Mouse (Mus musculus) left cerebral cortex, postnatal 14 days (tissue): ENCODE data around the gene Adra1d. TPM values are rescaled to one million over a fixed set of nuclear protein-coding genes. Genes with fewer than 3 reads are reported as not detected.

Experiments used
- DNase-seq, 2 experiments: peaks; one replicate each; pipeline ENCODE4 v3.0.0; 2021 to 2022; ENCODE audit warnings: low spot score in 2 of 2, mixed read lengths in 1 of 2
- intact Hi-C: fragments of 180-260 bp; cut with DNase I; formaldehyde crosslinking; loops from one replicate; pipeline ENCODE4 v1.15.1; 2025
- total RNA-seq, 2 experiments: library from RNA; stranded (reverse); gene quantifications; 2 replicates each; pipeline ENCODE4 v1.2.3; 2021

Gene Adra1d
- total RNA-seq, 2 experiments from 2014 or later: 43.4 to 46.9 TPM

DNA sequence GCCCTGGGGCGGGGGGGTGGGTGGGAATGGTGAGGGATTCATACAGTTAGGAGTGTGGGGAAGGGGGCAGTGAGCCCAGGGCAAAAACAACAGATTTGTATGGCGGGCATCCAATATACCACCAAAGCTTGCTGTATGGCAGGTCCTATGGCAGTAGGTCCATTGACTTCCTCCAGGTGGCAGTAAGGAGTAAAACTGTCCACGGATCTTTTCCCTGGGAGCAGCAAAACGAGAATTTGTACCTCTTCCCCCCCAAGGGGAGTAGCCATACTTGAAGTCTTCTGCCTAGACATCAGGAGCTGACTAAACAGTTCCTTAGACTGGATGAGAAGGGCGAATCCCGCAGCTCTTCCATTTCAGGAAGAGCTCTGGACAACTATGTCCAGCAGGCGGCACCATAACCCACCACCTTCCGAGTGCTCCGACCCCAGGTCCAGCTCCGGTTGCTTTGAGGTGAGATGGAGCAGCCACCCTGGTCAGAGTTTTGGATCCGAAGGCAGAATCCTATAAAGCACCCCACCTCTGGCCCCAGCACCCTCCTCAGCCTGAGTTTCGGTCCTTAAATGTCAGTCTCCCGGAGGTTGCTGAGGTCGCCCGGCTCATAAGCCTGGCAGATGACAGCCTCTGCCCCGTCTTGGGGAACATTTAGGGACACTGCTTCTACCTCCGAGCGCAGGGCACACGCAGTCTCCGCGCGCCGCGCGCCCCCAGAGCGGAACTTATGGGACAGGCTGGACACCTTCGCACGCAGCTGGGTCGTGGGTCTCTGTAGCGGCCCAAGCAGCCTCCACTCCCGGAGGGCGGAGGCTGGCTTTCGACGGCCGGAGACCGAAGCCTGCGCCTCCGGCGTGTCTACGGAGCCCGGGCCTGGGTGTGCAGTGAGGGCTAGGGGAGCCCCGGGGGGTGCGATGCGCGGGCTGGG is 16.4 kb downstream of the Adra1d start:
- intact Hi-C loops: loop anchor here (5.0 kb wide), 2 partner anchors 227 to 267 kb away; no protein-coding TSS in a partner anchor

DNA sequence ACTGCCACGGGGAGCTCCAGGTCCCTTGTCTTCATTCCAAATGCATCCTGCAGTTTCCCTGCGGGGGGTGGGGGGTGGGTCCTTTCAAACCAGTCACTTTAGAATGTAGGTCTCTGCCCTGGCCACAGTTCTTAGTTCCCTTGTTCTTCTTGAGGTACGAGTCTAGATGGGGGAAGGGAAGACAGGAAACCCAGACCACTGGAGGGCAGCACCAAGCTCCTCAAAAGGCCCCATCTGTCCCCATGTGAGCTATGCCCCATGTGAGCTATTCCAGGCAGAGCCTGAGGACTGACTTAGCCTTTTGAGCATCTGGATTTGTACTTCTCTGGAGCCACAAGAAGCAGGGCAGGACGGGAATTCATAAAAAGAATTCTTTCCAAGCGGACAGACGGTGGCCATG is 19.6 kb downstream of the Adra1d start:
- intact Hi-C loops: no loop called here
- DNase-seq: peak; percentile 25 to 59

More for the DNA sequence above, 16.4 kb downstream of the Adra1d start:
- DNase-seq: peak; percentile 66 to 77

DNA sequence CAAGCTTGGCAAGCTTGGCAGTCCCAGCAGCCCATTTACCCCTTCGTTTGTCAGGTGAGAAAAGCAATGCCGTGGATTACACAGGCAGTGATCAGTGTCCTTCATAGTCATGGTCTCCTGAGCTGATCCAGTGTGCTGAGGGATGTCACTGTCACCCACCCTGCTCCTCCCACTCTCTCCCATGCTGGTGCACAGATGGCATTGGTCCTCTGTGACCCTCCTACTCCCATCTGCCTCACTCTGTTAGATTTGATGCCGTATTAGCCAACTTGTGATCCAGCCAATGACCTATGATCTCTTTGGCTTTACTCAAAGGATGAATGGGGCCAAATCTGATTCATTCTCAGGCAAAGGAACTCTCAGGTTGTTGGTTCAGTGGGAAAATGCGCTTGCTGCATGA is 20.4 kb downstream of the Adra1d start:
- intact Hi-C loops: no loop called here
- no peak for DNase-seq

DNA sequence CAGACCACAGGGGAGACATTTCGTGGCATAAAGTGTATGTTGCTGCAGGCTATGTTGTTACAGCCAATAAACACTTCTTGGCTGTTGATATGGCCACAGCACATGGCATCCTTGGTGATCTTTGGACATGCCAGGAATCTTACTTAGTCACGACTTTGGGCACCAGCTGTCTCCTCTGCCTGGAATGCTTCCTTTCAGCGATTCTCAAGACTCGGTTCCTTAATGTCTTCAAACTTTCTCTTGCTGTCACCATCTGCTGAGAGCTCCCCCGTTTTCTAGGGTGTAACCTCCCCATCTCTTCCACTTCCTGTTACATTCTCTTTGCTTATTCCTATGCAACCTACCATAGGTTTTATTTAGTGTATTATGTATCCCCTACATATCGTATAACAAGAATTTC is 22.3 kb downstream of the Adra1d start:
- intact Hi-C loops: no loop called here
- DNase-seq: no peak

DNA sequence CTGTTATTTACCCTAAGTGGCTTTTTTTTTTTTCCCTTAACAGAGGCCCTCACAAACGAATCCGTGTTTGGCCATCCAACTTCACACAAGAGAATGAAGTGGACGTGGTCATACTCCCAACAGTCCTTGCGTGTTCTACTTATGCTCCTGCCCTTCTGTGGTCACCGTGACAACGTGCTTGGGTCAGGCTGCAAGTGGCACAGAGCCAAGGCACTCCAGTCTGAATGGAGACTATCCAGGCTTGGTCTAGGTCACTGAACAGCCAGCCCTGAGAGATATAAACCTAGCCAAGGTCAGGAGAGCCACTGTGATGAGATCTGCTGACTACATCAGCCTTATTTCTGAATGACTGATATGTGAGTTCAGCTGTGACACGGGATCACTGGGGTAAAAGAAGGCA is 23.7 kb downstream of the Adra1d start:
- intact Hi-C loops: no loop called here
- DNase-seq: no peak

DNA sequence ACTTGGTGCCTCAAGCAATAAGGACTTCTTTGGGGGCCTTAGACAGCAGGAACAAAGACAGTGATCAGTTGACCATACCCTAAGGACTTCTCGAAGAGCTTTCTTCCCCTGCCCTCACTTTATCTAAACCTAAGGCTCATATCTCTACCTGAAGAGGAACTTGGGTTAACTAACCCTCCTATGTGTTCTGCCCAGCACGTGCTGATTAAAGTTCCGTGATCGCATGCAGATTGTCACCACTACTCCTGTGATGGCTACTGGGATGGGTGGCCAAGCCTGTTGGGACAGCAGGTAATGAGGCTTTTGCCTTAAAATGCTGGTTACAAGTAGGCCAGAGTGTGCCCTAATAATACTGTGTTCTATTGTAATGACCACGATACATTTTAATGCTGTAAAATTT is 26.9 kb downstream of the Adra1d start:
- intact Hi-C loops: no loop called here
- DNase-seq: no peak

DNA sequence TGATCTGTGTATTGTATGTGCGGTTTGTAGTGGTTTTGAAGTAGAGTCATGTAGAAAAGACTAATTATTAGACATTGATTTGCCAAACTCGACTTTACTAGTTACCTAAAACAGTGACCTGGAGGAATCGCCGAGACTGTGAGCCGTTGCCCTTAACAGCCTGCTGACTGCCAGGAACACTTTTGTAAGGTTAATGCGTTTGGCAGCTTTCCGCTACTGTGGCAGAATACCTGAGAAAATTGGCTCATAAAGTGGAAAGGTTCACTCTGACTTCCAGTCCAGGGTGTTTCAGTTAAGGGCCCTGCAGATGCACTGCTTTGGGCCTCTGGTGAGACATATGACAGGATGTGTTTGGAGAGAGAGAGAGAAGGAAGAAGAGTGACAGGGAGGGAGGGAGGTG is 30.8 kb downstream of the Adra1d start:
- intact Hi-C loops: no loop called here
- no peak for DNase-seq

DNA sequence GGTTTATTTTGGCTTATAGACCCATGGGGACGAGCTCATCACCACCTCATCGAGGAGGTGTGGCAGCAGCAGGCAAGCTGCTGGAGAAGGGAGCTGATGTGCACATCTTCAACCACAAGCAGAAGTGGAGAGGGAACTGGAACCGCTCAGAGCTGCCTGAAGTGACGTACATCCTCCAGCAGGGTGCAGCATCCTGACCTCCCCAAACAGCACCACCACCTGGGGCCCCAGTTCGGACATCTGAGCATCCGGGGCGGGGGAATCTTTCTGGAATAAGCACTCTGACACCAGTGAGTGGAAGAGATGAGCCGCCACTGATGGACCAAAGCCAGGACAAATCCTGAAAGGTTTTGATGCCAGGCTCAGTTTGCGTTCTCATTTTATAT is 31.5 kb downstream of the Adra1d start:
- intact Hi-C loops: no loop called here
- peak; percentile 56 to 61 for DNase-seq

DNA sequence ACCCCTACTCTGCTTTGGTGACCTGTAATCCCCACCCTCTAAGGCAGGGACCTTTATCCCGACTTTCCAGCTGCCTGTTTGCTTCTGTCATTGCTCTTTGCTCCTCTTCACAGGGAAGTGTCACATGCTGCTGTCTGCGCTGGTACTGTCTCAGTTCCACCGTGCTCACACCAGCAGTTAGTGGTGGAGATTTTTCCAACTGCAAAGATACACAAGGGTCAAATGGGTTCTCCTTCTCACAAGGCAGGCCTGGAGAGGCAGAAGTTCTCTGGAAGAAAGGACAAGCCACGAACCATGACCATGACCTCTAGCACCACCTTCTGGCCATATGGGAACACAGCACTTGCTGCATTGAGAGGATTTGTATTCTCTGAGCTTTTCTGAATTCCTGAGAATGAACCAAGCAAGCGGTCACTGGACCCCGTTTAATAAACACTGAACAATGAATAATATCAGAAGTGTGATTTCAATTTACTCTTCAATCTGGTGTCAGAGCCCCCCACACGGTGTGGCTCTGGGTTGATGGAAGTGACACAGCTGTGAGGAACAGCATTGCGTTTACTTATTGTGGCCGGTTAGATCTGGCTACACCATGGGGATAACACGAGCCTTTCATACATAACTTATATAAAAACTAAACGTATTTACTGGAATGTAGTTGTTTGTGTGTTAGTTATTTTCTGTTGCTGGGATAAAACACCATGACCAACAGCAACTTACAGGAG is 32.0 kb downstream of the Adra1d start:
- DNase-seq: peak; percentile 69 to 79
- intact Hi-C loops: loop anchor here (2.0 kb wide), 1 partner anchor 107 kb away; no protein-coding TSS in a partner anchor

DNA sequence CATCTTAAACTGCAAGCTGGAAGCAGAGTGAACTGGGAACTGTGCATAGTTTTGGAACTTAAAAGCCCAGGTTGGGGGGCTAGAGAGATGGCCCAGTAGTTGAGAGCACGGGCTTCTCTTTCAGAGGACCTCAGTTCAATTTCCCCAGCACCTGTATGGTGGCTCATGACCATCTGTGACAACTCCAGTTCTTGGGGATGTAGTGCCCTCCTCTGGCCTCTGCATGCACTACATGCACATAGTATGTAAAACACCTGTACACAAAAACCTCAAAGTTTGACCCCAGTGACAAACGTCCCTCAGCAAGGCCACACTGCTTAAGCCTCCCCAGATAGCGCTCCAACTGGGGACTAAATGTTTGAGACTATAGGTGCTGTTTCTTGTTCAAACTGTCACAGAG is 35.0 kb downstream of the Adra1d start:
- intact Hi-C loops: no loop called here
- DNase-seq: peak; percentile 37 to 45

DNA sequence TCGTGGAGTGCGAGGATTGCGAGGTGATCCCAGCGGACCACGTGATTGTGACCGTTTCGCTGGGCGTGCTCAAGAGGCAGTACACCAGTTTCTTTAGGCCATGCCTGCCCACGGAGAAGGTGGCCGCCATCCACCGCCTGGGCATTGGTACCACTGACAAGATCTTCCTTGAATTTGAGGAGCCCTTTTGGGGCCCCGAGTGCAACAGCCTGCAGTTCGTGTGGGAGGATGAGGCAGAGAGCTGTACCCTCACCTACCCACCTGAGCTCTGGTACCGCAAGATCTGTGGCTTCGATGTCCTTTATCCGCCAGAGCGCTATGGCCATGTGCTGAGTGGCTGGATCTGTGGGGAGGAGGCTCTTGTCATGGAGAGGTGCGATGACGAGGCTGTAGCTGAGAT is 41.3 kb downstream of the Adra1d start:
- no peak for DNase-seq
- intact Hi-C loops: no loop called here

DNA sequence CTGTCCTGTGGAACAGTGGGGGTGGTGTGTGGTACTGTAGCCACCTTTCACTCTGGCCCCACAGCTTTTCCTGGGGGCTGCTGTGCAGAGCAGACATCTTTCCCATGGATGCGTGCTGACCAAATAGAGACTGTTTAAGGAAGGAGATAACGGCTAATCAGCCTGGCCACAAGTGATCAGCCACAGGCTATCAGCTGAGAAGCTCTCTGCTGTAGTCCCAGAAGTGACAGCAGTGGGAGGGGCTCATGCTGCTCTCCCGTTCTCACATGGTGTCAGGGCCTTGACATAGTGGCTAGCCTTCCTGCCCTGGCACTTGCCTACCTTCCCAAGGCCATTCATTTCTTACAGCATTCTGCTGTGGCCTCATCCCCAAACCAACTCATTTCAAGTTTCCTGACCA is 43.3 kb downstream of the Adra1d start:
- intact Hi-C loops: no loop called here

DNA sequence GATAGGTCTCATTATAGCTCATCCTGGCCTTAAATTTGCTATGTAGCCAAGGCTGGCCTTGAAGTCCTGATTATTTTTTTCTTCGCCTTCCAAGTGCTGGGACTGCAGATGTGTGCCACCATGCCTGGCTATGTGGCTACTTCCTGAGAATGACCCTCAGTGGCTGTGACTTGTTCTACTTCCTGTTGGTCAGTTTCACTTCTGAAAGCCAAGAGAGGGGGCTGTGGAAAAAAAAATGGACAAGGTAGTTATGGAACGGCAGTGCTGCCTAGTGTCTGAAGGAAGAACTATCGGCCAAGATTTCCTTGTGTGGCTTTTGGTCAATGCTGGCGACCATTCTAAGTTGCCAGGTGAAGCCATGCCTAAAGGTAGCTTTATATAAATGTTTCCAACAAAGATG is 44.5 kb downstream of the Adra1d start:
- no peak for DNase-seq
- intact Hi-C loops: no loop called here

More for the DNA sequence above, 43.3 kb downstream of the Adra1d start:
- no peak for DNase-seq

DNA sequence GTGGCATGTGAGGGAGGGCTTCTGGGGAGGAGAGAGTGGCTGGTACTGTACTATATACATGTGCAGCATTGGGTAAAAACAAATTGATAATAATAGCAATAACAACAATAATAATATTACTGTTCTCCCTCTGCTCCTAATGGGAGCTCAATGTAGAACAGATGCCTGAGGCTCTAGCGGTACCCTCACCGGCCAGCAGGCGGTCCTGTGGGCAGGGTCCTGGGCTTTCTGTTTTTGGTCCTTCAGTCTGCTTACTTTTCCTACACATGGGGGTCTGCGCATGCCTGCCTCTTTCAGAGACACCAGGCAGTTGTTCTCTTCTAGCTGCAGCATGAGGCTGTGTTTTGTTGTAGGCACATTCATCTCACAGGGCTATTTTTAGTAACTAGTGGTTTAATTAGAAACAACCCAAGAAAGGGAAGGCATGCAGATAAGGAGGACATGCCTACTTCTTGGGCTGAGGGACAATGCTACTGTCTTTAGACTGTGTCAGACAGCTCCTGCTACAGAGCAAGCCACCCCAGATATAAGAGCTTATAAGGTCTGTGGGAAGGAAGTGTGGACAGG is 47.9 kb downstream of the Adra1d start:
- intact Hi-C loops: no loop called here
- DNase-seq: peak; percentile 27 to 68

DNA sequence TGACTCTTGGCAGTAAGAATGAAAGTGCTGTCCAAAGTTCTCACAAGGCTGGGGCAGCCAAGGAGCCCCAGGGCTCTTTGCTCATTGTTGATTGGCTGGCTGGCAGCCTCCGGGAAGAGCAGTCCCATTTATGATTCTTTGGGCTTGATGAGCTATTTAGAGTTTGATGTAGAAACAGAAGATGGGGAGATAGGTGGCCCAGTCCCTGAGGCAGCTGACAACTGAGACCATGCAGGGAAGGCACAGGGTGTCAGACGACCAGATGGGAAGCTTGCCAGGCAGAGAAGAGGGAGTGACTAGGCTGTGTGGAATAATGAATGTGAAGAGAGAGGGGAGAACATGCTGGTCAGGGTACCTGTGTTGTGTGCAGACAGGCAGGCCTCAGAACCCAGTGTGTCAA is 48.6 kb downstream of the Adra1d start:
- peak in 1 of 2 experiments; percentile 31 for DNase-seq
- intact Hi-C loops: no loop called here

DNA sequence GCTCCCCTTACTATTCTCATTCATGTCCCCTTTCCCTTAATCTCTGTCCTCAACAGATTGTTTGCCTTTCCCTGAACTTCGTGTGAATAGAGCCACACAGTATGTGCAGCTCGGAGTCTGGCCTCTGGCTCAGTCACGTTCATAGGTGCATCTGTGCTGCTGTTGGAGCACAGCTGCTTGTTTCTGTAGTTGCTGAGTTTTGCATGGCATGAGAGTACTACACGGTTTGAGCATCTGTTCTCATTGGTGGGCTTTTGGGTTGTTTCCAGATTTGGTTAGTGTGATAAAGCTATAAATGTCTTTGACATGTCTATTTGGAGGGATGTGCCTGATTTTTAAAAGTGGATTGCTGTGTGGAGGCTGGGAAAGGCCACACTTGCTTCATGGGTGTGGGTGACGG is 51.6 kb downstream of the Adra1d start:
- intact Hi-C loops: loop anchor here (1.0 kb wide), 1 partner anchor 88 kb away; no protein-coding TSS in a partner anchor
- DNase-seq: peak in 1 of 2 experiments; percentile 69

DNA sequence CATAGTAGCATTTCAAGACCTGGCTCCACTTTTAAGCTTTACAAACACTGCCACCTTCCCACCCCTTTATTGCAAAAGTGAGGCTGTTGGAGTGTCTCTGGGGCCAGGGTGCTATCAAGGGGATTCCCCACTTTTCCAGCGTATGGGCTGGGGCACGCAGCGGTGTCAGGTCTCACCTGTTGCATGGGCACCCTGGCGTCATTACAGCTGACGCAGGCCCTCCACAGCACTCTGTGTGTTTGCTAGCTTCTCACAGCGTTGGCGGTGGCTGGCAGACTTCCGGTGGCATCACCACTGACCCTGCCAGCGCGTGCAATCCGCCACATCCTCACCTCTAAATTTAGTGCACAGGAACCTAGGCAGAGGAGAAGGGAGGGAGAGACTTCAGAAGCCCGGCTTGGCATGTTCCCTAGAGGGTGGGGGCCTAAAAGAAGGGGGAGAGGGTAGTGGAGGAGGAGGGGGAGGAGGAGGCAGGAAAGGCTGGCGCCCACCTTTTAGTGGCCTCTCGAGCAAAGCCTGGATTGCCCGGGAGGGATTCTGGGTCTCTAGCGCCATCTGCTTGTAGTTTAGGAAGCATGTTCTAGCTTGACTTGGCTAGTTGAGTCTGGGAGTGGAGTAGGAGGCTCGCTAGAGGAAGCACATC is 52.3 kb downstream of the Adra1d start:
- peak; percentile 73 to 78 for DNase-seq
- intact Hi-C loops: loop anchor here (1.0 kb wide), 1 partner anchor 87 kb away; no protein-coding TSS in a partner anchor

DNA sequence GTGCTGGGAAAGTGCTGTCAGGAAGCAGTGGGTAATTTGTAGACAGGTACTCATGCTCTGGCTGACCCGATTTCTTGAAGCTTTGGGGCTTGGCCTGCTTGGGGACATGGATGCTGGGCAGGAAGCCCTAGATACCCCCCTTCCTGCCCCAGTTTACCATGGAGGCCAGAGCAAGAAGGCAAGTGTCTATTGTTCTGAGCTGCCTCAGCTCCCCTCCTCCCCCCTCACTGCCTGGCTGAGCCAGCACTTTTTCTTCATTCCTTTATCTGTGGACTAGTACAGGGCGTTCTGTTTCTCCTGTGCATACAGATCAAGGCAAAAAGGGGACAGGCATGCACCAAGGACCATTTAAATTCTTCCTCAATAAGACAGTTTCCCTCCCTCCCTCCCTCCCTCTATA is 53.6 kb downstream of the Adra1d start:
- intact Hi-C loops: no loop called here
- peak; percentile 53 to 75 for DNase-seq

DNA sequence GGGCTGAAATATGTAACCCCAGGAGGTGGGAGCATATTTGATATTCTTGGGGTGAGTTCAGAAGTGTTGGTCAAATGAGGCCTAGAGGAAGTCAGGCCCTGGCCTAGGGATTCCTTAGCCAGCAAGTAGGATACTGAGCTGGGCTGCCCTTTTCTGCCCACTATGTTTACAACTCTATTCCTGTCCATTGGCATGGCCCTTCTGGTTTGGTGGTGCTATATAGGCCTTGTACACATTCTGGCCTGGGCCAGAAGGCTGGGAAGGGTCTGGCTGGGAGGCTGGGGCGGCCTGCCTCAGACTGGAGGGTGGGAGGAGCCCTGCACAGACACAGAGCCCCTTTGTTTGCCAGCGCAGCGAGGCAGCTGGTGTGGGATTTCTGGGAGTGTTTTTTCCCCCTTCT is 55.7 kb downstream of the Adra1d start:
- DNase-seq: no peak
- intact Hi-C loops: no loop called here

DNA sequence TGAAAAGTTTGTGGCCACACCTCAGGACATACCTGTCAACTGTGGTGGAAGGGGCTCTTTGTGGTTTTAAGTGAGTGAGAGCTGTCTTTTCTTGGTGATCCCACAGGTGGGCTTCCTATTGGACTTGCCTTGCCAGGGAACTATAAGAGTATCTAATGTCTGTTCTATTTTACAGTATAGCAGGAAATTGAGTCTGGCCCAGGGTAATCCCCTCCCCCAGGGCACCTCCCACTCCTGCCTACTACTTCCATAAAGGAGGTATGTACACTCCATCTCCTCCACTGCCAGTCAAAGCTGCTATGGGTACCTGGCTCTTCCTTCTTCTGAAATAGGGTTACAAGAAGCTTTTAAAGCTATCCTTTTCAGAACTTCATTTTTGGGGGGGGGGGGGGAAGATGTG is 56.7 kb downstream of the Adra1d start:
- DNase-seq: no peak
- intact Hi-C loops: no loop called here
